Mouse (Mus musculus) layer of hippocampus, postnatal 36 days (tissue): Measurements from ENCODE around the gene Arhgef25. TPM values are rescaled to one million over a fixed set of nuclear protein-coding genes. Genes with fewer than 3 reads are reported as not detected.
A peak's percentile ranks its signal among the peaks of the same experiment; 100 is the strongest.
"Not testable (repeated sequence)": the region's sequence is repeated elsewhere in the genome, so short reads cannot be mapped to it uniquely, and the experiment has no call there.

Source experiments
- DNase-seq, 2 experiments: peaks; one replicate each; pipeline ENCODE4 v3.0.0; 2022
- total RNA-seq, 2 experiments: library from RNA; stranded (reverse); gene quantifications; 2 replicates each; pipeline ENCODE4 v1.2.3; 2021

Arhgef25 gene
- total RNA-seq, 2 experiments from 2014 or later: 359 to 363 TPM

GRCm38 (mm10) chr10:127204589-127204988 lies 14.7 kb upstream of the Arhgef25 start:
- no peak for DNase-seq

GRCm38 (mm10) chr10:127203106-127203505 lies 13.2 kb upstream of the Arhgef25 start:
- DNase-seq: no peak

- DNase-seq: no peak
Observed at GRCm38 (mm10) chr10:127200279-127200678, 10.4 kb upstream of the Arhgef25 start.

- no peak for DNase-seq
Observed at GRCm38 (mm10) chr10:127199474-127199873, 9.6 kb upstream of the Arhgef25 start.

- no peak for DNase-seq
Observed at GRCm38 (mm10) chr10:127199068-127199467, 9.2 kb upstream of the Arhgef25 start.

GRCm38 (mm10) chr10:127198492-127198891 lies 8.6 kb upstream of the Arhgef25 start:
- DNase-seq: no peak

GRCm38 (mm10) chr10:127197505-127198110 lies 7.7 kb upstream of the Arhgef25 start:
- DNase-seq: no peak

GRCm38 (mm10) chr10:127197104-127197503 lies 7.2 kb upstream of the Arhgef25 start:
- no peak for DNase-seq

- DNase-seq: peak in 1 of 2 experiments; percentile 65
Observed at GRCm38 (mm10) chr10:127196392-127196791, 6.5 kb upstream of the Arhgef25 start.

- no peak for DNase-seq
Observed at GRCm38 (mm10) chr10:127195328-127196129, 5.6 kb upstream of the Arhgef25 start, which contains the start of gene Dtx3. Gene Dtx3, minus strand, starts transcription at chr10:127195728.

GRCm38 (mm10) chr10:127194428-127195327 lies 4.8 kb upstream of the Arhgef25 start:
- peak in 1 of 2 experiments; percentile 55 for DNase-seq

GRCm38 (mm10) chr10:127193011-127193410 lies 3.1 kb upstream of the Arhgef25 start:
- no peak for DNase-seq

GRCm38 (mm10) chr10:127192057-127192328 lies 2.1 kb upstream of the Arhgef25 start:
- not testable (repeated sequence) for DNase-seq

- no peak for DNase-seq
Observed at GRCm38 (mm10) chr10:127191191-127192056, 1.5 kb upstream of the Arhgef25 start.

- no peak for DNase-seq
Observed at GRCm38 (mm10) chr10:127190398-127191190, 711 bp upstream of the Arhgef25 start.

GRCm38 (mm10) chr10:127189116-127189650 lies 700 bp downstream of the Arhgef25 start:
- no peak for DNase-seq

- DNase-seq: peak; percentile 62 to 71
Observed at GRCm38 (mm10) chr10:127188465-127189115, 1.3 kb downstream of the Arhgef25 start.

GRCm38 (mm10) chr10:127188079-127188453 lies 1.8 kb downstream of the Arhgef25 start:
- no peak for DNase-seq

- peak; percentile 83 to 84 for DNase-seq
Observed at GRCm38 (mm10) chr10:127187371-127188078, 2.4 kb downstream of the Arhgef25 start.

- DNase-seq: no peak
Observed at GRCm38 (mm10) chr10:127186451-127186850, 3.4 kb downstream of the Arhgef25 start.
